Mouse (Mus musculus) mature B cell (primary cell): ENCODE results near the gene Nelfb.

Experiments
- in situ Hi-C: fragments of 300-500 bp; cut with MboI; formaldehyde crosslinking; loops from 2 replicates; pipeline ENCODE4 v1.14.3; 2019

Gene Nelfb

DNA sequence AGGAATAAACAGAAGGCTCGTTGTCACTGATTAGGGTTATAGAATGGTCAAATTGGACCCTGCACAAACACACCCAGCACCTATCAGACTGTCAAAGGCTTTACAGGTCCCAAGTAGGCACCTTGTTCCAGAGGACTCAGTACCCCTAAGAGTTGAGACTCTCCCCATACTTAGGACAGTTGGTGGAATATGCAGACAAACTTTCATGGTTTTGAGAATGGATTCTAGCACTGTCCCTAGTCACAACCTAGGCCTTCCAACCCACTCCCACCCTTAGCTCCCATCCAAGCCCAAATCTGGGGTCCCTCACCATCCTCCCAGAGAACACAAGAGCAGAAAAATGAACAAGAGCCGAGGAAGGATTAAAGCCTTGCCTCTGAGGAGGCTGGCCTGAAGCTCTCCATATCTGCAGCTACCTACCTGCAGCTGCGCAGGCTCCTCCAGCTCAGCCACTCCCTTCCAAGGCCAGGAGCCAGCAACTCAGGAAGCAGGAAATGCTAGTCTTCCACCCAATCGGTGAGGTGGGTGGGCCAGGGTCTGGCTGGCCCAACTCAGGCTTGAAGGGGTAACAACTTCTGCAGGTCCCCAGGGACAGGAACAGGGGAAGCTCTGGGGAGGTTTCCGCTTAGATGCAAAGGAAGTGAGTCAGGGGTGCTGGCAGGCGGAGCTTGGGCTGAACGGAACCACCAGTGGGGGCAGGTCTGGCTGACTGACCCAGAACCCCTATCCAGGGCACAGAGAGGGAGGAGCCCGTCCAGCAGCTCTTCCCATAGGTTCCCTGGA is 14.9 kb downstream of the Nelfb start, which contains the start of gene Tor4a:
Gene Tor4a, minus strand, starts transcription at position 715 of the 783 bp plus-strand sequence.
- in situ Hi-C loops = no loop called here

DNA sequence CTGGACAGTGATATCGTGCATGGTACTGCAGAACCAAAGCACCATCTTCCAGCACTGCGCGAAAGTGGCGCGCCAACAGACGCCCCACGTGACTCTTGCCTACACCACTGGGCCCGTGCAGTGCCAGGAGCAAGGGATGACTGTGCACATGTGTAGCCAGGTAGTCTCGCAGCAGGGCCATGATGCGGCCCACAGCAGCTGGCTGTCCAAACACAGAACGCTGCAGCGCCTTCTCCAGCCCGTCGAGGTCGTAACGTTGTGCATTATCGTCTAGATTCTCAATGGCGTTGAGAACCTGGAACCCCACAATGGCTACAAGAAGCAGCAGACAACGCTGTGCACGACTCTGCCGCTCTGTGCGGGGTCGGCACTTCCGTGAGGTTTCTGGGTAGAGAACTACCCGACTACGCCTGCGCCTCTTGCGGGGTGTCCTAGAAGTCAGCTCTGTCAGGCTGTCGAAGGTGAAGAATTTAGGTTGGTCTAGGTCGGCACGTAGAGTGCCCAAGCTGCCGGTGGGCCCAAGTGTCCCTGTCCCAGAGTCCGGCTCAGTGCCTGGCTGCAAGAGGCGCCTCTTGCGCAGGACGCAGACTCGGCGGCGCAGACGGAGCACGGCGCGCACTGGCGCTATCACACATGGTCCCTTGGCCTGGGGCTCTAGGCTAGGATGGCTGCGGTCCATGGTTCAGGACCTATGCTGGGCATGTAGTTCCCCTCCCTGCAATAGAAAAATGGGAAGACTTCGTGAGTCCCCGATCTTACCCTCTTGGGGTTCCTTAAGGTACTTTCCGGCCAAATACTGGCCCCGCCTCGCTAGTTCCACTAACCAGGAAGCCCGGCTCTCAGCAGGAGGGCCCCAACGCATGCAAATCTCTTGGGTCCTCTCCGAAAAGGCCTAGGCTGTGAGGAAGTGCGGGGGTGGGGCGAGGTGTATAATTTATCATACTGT is 15.8 kb downstream of the Nelfb start:
- in situ Hi-C loops = no loop called here

- in situ Hi-C loops = no loop called here
These were observed 16.7 kb downstream of the Nelfb start for GRCm38 (mm10) chr2:25194486-25195171.

GRCm38 (mm10) chr2:25194006-25194405 is 17.3 kb downstream of the Nelfb start:
- in situ Hi-C loops = no loop called here

DNA sequence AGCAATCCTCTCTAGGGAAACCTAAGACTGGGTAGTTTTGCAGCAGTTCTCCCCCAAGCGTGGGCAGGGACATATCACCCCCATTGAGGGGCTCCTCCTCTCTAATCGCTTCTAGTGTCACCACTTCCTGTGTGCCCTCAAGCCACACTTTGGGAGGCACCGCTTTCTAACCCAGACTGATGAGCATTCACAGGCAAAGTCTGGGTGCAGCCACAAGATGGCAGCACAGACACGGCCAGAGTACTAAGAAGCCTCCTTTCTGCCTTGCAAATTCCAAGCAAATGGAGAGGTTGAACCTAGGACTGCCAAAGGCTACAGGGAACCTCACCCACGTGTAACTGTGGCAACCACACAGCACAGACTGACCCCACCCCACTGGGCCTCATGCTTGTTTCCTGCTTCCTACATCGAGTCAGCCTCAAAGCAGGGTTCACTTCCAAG is 17.9 kb downstream of the Nelfb start:
- in situ Hi-C loops = no loop called here

GRCm38 (mm10) chr2:25187841-25188240 is 23.4 kb downstream of the Nelfb start:
- in situ Hi-C loops = no loop called here

DNA sequence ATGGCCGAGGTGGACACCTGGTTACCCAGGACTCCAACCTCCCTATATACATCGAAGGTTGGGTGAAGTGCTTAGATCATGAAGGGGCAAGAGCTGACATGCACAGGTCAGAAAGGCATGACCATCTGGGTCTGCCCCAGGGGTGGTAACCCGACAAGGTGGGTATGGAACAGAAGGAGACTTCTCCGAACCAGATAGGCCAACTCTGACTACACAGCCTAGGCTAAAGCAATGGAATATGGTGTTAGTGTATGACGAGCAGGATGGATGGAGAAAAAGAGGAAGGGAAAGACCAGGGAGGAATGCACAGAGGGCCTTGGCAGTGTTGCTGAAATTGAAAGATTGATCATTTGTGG is 24.7 kb downstream of the Nelfb start:
- in situ Hi-C loops = no loop called here

- in situ Hi-C loops = no loop called here
These were observed 25.4 kb downstream of the Nelfb start for GRCm38 (mm10) chr2:25185625-25186574.

DNA sequence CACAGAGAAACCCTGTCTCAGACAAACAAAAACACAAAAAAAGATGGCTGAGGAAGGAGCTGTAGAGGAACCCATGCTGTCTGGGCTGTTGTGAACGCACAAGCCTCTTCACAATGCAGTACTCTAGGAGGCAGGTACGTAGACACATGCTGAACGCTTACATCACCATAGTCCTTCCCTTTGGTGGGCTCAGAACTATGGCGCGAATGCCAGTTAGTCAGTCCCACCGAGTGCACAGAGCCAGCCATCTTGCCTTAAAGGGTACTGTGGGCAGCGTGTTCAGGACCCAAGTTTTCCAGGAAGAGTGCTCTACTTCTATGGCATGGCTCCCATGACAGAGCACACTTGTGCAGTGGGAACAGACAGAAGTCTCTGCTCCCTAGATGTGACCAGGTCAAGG is 26.8 kb downstream of the Nelfb start:
- in situ Hi-C loops = no loop called here

- in situ Hi-C loops = no loop called here
These were observed 28.0 kb downstream of the Nelfb start for GRCm38 (mm10) chr2:25183336-25183735.

- in situ Hi-C loops = no loop called here
These were observed 28.6 kb downstream of the Nelfb start for GRCm38 (mm10) chr2:25182664-25183063.

- in situ Hi-C loops = no loop called here
These were observed 29.3 kb downstream of the Nelfb start for GRCm38 (mm10) chr2:25181891-25182397.

- in situ Hi-C loops = no loop called here
These were observed 30.1 kb downstream of the Nelfb start for GRCm38 (mm10) chr2:25180973-25181890.

DNA sequence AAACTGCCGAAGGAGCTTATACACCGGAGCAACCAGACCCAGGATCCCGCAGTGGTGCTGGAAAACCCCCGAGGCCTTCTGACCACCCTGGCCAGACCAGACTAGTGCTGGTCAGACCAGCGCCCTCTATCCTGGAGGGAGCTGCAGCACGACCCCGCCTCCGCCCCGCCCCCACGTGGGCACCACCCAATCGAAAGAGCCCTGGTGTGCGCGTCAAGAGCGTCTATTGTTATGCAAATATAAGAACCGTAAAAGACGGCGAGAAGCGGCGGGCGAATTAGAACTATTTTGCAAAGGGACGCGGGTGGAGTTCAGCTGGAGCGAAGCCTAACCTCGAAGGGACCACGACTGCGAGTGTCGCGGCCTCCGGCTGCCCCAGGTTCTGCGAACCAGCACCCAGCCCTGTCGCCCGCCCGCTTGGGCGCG is 30.8 kb downstream of the Nelfb start, which contains the start of gene Nrarp:
Gene Nrarp, plus strand, starts transcription at position 281 of the 426 bp plus-strand sequence.
- in situ Hi-C loops = no loop called here

GRCm38 (mm10) chr2:25179566-25180217 is 31.6 kb downstream of the Nelfb start:
- in situ Hi-C loops = no loop called here

- in situ Hi-C loops = no loop called here
These were observed 32.9 kb downstream of the Nelfb start for GRCm38 (mm10) chr2:25178285-25178972.

DNA sequence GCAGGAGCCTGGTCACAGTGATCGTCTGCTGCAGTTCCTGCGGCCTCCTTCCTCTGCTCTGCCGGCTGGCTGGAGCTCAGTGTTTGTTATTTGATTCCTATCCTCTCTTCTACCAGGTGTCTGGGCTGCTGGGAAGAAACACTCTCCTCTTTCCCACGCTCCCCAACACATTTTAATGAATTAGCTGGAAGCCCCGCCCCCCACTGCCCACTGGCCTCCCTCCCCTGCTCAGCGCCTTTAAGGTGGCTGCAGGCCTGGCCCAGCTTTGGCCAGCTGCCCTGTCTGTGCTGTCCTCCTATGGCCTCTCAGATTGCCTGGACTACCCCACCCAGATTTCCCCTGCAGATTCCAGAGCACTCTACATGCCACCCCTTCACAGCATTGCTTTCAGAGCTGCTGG is 33.6 kb downstream of the Nelfb start:
- in situ Hi-C loops = no loop called here

- in situ Hi-C loops = no loop called here
These were observed 34.2 kb downstream of the Nelfb start for GRCm38 (mm10) chr2:25177076-25177475.
